Mouse (Mus musculus) hindbrain, postnatal 0 days (tissue): ENCODE results near the gene Lipk. TPM values are rescaled to one million over a fixed set of nuclear protein-coding genes. Genes with fewer than 3 reads are reported as not detected.

ENCODE experiments used
- ATAC-seq: fragments of 200-750 bp; cut with Nextera tagmentation; 2 replicates; pipeline ENCODE4 v1.8.0; 2017; ENCODE audit warnings: mild to moderate bottlenecking, moderate TSS enrichment, moderate library complexity
- DNase-seq: peaks from one replicate; pipeline ENCODE4 v3.0.0-alpha.2; 2015; ENCODE audit warnings: low spot score
- H3K27ac ChIP-seq: fragments of 300-500 bp; sonication (generic); 2 replicates; pipeline ENCODE4 v1.5.1; 2014; ENCODE audit warnings: mild to moderate bottlenecking
- H3K27me3 ChIP-seq: fragments of 300-500 bp; sonication (generic); 2 replicates; pipeline ENCODE4 v1.6.1; 2014; ENCODE audit warnings: low read length, mixed read lengths; ENCODE audit not compliant: insufficient read depth
- H3K36me3 ChIP-seq: fragments of 300-500 bp; sonication (generic); 2 replicates; pipeline ENCODE4 v1.6.1; 2014; ENCODE audit warnings: low read length, mixed read lengths; ENCODE audit not compliant: insufficient read depth
- H3K4me1 ChIP-seq: fragments of 300-500 bp; sonication (generic); 2 replicates; pipeline ENCODE4 v1.6.1; 2014; ENCODE audit warnings: antibody characterized with exemption, low read length, mixed read lengths; ENCODE audit not compliant: insufficient read depth
- H3K4me2 ChIP-seq: fragments of 300-500 bp; sonication (generic); 2 replicates; pipeline ENCODE4 v1.6.1; 2014; ENCODE audit warnings: low read depth, mild to moderate bottlenecking, low read length, moderate library complexity, mixed read lengths
- H3K4me3 ChIP-seq: fragments of 300-500 bp; sonication (generic); 2 replicates; pipeline ENCODE4 v1.5.1; 2014; ENCODE audit warnings: low read length
- H3K9ac ChIP-seq: fragments of 300-500 bp; sonication (generic); replicated peaks from 2 replicates; pipeline ENCODE4 v1.6.1; 2014; ENCODE audit warnings: mild to moderate bottlenecking, low read length, moderate library complexity, mixed read lengths
- H3K9me3 ChIP-seq: fragments of 300-500 bp; sonication (generic); 2 replicates; pipeline ENCODE4 v1.6.1; 2016; ENCODE audit warnings: low read length, mixed read lengths
- CTCF ChIP-seq: IDR thresholded peaks from 2 replicates; pipeline ENCODE4 v1.5.1; 2016; ENCODE audit warnings: antibody characterized with exemption, control low read depth, low read depth
- WGBS: fragments of 180-500 bp; shearing (Covaris S2); extraction: QIAGEN DNeasy Blood & Tissue Kit; methylation state at CpG from one replicate; pipeline ENCODE4 v1.1.7; 2014; 5-methylcytosine and 5-hydroxymethylcytosine counted together
- polyA plus RNA-seq: library from polyadenylated mRNA; unstranded; fragments of >200 nt; fragmentation: Nextera tagmentation; extraction: Ambion mirVana; gene quantifications from 2 replicates; pipeline ENCODE4 v1.2.1, GENCODE M21; 2015
- total RNA-seq: library from RNA; depleted of rRNA; stranded (reverse); fragments of >200 nt; gene quantifications from 2 replicates; pipeline ENCODE4 v1.2.3, GENCODE M21; 2014

Lipk gene
- total and polyA plus RNA-seq, 2 experiments from 2014 or later, result 0.06 TPM; not detected in 1

DNA sequence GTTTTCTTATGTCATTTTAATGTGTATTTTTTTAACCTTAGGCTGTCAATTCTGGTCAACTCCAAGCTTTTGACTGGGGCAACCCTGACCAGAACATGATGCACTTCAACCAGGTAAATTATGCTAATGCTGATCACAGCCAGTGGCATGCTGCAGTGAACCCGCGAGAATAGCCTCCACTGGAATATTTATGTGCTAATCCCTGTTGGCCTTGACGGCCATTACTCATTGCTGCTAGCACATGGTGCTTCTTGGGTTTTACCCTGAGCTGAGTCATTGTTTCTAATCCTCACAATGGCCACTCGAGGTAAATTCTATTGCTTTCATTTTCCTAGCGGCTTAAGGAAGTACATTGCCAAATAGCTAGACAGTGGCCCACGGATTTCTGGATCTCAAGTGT is 34.9 kb downstream of the Lipk start:
- ATAC-seq (no peak), DNase-seq (no peak)
- 62% methylated on average over 6 of the region's 6 CpGs for WGBS
- H3K9ac ChIP-seq, result no peak overlapping the region
- no peaks in the 10 kb centered on the region for H3K36me3 ChIP-seq
- H3K27me3 ChIP-seq, result no peaks in the 10 kb centered on the region
- no peak overlapping the region for H3K4me3 ChIP-seq
- H3K4me2 ChIP-seq, result no peak overlapping the region
- no peaks in the 10 kb centered on the region for H3K9me3 ChIP-seq
- H3K27ac ChIP-seq, result no peak overlapping the region
- TF ChIP-seq CTCF, result no peak
- no peaks in the 10 kb centered on the region for H3K4me1 ChIP-seq

DNA sequence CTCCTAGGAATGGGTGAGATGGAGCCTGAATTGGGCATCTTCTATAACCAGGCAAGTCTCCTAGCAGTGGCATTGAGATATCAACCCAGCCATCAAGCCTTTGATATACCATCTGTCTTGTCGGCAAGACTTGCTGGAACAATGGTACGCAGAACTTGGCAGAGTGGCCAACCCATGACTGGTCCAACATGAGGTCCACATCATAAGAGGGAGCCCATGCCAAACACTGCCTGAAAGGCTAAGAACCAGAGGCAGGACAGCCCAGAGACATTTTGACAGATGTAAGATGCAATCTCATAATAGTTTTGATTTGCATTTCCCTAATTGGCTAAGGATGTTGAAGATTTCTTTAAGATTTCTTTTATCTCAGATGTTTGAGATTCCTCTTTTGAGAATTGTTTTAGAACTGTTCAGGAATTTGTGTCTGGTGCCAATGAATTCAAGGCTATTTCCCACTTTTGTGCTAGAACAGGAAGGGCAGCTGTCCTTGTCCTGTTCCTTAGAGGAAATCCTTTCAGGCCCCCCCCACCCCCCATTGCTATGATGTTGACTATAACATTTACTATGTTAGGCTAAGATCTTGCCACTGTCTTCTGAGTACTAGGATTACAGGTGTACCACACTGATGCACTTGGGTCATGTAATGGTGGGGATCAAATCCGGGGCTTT is 41.4 kb downstream of the Lipk start:
- ATAC-seq (no peak), DNase-seq (no peak)
- WGBS, result 82% methylated on average over 3 of the region's 3 CpGs
- H3K27me3 ChIP-seq, result no peaks in the 10 kb centered on the region
- H3K4me1 ChIP-seq, result no peaks in the 10 kb centered on the region
- no peak overlapping the region for H3K4me3 ChIP-seq
- no peaks in the 10 kb centered on the region for H3K36me3 ChIP-seq
- H3K27ac ChIP-seq, result no peak overlapping the region
- H3K9me3 ChIP-seq, result no peaks in the 10 kb centered on the region
- no peak overlapping the region for H3K4me2 ChIP-seq
- no peak for TF ChIP-seq CTCF
- no peak overlapping the region for H3K9ac ChIP-seq

GRCm38 (mm10) chr19:34051502-34051901 is 43.4 kb downstream of the Lipk start:
- WGBS, result 75% methylated on average over 3 of the region's 3 CpGs
- Histone ChIP-seq H3K9ac (no peak overlapping the region), H3K4me1 (no peaks in the 10 kb centered on the region), H3K36me3 (no peaks in the 10 kb centered on the region), H3K4me3 (no peak overlapping the region), H3K27me3 (no peaks in the 10 kb centered on the region), H3K4me2 (no peak overlapping the region), H3K9me3 (no peaks in the 10 kb centered on the region), H3K27ac (no peak overlapping the region)
- TF ChIP-seq CTCF, result no peak
- ATAC-seq (no peak), DNase-seq (no peak)

- H3K27me3 ChIP-seq, result no peaks in the 10 kb centered on the region
- TF ChIP-seq CTCF, result no peak
- DNase-seq, result no peak
- H3K9ac ChIP-seq, result no peak overlapping the region
- H3K27ac ChIP-seq, result no peak overlapping the region
- no peaks in the 10 kb centered on the region for H3K36me3 ChIP-seq
- no peaks in the 10 kb centered on the region for H3K4me1 ChIP-seq
- no peaks in the 10 kb centered on the region for H3K9me3 ChIP-seq
- H3K4me2 ChIP-seq, result no peak overlapping the region
- ATAC-seq, result no peak
- H3K4me3 ChIP-seq, result no peak overlapping the region
- 63% methylated on average over 1 of the region's 1 CpGs for WGBS
Measured at GRCm38 (mm10) chr19:34063547-34063946, 55.5 kb downstream of the Lipk start.

- no peaks in the 10 kb centered on the region for H3K4me1 ChIP-seq
- no peak overlapping the region for H3K4me3 ChIP-seq
- no peak overlapping the region for H3K9ac ChIP-seq
- H3K36me3 ChIP-seq, result no peaks in the 10 kb centered on the region
- DNase-seq, result no peak
- TF ChIP-seq CTCF, result no peak
- ATAC-seq, result no peak
- H3K4me2 ChIP-seq, result no peak overlapping the region
- 86% methylated on average over 4 of the region's 4 CpGs for WGBS
- H3K27ac ChIP-seq, result no peak overlapping the region
- H3K27me3 ChIP-seq, result no peaks in the 10 kb centered on the region
- no peaks in the 10 kb centered on the region for H3K9me3 ChIP-seq
Measured at GRCm38 (mm10) chr19:34064059-34064458, 56.0 kb downstream of the Lipk start.

DNA sequence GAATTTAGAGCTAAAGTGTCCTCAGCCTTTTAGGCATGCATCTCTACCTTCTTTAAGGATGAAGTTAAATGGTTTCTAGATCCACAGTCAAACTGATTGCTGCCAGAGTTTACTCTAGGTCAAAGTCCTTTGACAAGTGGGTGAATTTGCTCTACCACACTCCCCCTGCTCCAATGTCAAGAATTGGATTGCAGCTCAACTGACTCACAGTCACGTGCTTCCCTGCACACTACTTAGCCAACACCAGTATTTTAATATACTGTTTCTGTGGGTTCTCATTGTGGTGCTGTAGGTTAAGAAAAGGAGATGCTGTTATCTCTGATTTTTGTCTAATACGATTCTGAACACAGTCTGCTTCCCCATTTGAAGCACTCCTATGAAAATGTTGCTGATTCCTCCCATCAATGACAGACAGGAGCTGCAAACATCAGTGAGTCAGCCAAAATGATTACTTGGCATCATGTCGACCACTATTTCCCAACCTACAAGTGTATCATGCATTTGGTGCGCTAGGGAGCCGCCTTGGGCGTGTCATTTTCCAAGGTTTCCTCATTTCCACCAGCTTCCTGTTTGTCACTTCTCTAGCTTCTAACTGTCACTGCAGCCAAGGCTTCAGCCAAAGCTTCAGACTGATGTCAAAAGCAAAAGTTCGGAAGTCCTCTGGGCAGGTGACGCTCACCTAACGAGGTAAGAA is 58.8 kb downstream of the Lipk start, which contains the start of gene Lipn:
TSS of gene Lipn (plus strand) at position 580 of the 694 bp plus-strand sequence.
- Histone ChIP-seq H3K27me3 (no peaks in the 10 kb centered on the region), H3K4me3 (no peak within 1 kb of the TSS), H3K27ac (no peak within 1 kb of the TSS), H3K36me3 (no peaks in the 10 kb centered on the region), H3K9ac (no peak within 1 kb of the TSS), H3K9me3 (no peaks in the 10 kb centered on the region), H3K4me1 (no peaks in the 10 kb centered on the region), H3K4me2 (no peak within 1 kb of the TSS)
- TF ChIP-seq CTCF, result no peak
- 94% methylated on average over 9 of the region's 9 CpGs for WGBS
- DNase-seq (no peak), ATAC-seq (no peak)

DNA sequence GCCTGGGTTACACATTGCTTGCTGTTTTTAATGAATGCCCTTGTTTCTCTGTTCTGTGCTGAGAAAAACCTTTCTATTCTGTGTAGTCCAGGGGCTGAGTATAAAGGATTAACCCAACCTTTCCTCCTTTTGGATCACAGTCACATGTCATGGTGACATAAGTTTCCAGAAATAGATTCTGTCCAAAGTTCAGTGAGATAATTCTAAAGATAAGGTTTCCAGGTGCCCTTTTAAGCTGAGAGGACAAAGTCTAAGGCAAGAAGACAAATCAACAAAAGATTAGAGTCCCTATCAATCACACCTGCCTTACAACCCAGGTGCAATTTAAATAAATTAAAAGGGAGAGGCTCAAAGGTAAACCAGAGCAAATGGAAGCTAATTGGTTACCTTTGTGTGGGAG is 66.1 kb downstream of the Lipk start:
- no peak overlapping the region for H3K4me3 ChIP-seq
- no peaks in the 10 kb centered on the region for H3K36me3 ChIP-seq
- H3K4me1 ChIP-seq, result no peaks in the 10 kb centered on the region
- TF ChIP-seq CTCF, result no peak
- no peak for DNase-seq
- no peak overlapping the region for H3K27ac ChIP-seq
- no peaks in the 10 kb centered on the region for H3K9me3 ChIP-seq
- H3K9ac ChIP-seq, result no peak overlapping the region
- H3K4me2 ChIP-seq, result no peak overlapping the region
- no peak for ATAC-seq
- H3K27me3 ChIP-seq, result no peaks in the 10 kb centered on the region
